Mouse (Mus musculus) MEL (cell line): Measurements from ENCODE around the gene 1700001P01Rik. TPM values are rescaled to one million over a fixed set of nuclear protein-coding genes. Genes with fewer than 3 reads are reported as not detected.
A peak's percentile ranks its signal among the peaks of the same experiment; 100 is the strongest.

Experiments
- DNase-seq: peaks from one replicate; pipeline ENCODE4 v3.0.0; 2011; ENCODE audit warnings: low read depth, low spot score
- H3K27ac ChIP-seq: 2 replicates; pipeline ENCODE4 v1.5.1; 2012; ENCODE audit warnings: low read depth, mild to moderate bottlenecking, control low read depth, low read length, moderate library complexity; ENCODE audit not compliant: control insufficient read depth
- H3K27me3 ChIP-seq, 2 experiments: fragments of 150-350 bp in 1 of 2; sonication (generic) in 1 of 2; 2 replicates each; pipeline ENCODE4 v1.6.1; 2012; ENCODE audit warnings: low read length in 2 of 2, mild to moderate bottlenecking in 2 of 2, improper control_type of control experiment in 1 of 2, moderate library complexity in 1 of 2; ENCODE audit not compliant: insufficient read depth in 2 of 2, control insufficient read depth in 1 of 2
- H3K36me3 ChIP-seq, 2 experiments: 2 replicates each; pipeline ENCODE4 v1.6.1; 2012 to 2014; ENCODE audit warnings: low read length in 2 of 2, improper control_type of control experiment in 1 of 2, inconsistent platforms in 1 of 2, mild to moderate bottlenecking in 1 of 2; ENCODE audit not compliant: insufficient read depth in 2 of 2, control insufficient read depth in 1 of 2
- H3K4me1 ChIP-seq, 2 experiments: fragments of 150-350 bp in 1 of 2; sonication (generic) in 1 of 2; 2 replicates each; pipeline ENCODE4 v1.6.1; 2012; ENCODE audit warnings: low read length in 2 of 2, improper control_type of control experiment in 1 of 2, mild to moderate bottlenecking in 1 of 2; ENCODE audit not compliant: insufficient read depth in 2 of 2, control insufficient read depth in 1 of 2
- H3K4me3 ChIP-seq, 2 experiments: fragments of 150-350 bp in 1 of 2; sonication (generic) in 1 of 2; 2 replicates each; pipeline ENCODE4 v1.5.1; 2012; ENCODE audit warnings: low read depth in 2 of 2, low read length in 2 of 2, mild to moderate bottlenecking in 2 of 2, moderate library complexity in 2 of 2, control low read depth in 1 of 2, improper control_type of control experiment in 1 of 2; ENCODE audit not compliant: control insufficient read depth in 1 of 2, insufficient read depth in 1 of 2
- H3K79me2 ChIP-seq: 2 replicates; pipeline ENCODE4 v1.6.1; 2012; ENCODE audit warnings: mild to moderate bottlenecking, low read length, moderate library complexity; ENCODE audit not compliant: control insufficient read depth, poor library complexity, insufficient read depth
- H3K9ac ChIP-seq: 2 replicates; pipeline ENCODE4 v1.6.1; 2012; ENCODE audit warnings: low read depth, mild to moderate bottlenecking, control low read depth, low read length, moderate library complexity; ENCODE audit not compliant: control insufficient read depth, poor library complexity, severe bottlenecking
- H3K9me3 ChIP-seq: fragments of 150-350 bp; sonication (generic); replicated peaks from 2 replicates; pipeline ENCODE4 v1.6.1; 2012; ENCODE audit warnings: mild to moderate bottlenecking, low read length, improper control_type of control experiment, moderate library complexity; ENCODE audit not compliant: insufficient read depth
- CHD1 ChIP-seq: IDR thresholded peaks from 2 replicates; pipeline ENCODE4 v1.6.1; 2012; ENCODE audit warnings: low read depth, mild to moderate bottlenecking, inconsistent platforms, low read length, improper control_type of control experiment
- CTCF ChIP-seq, 3 experiments: IDR thresholded peaks in 2 of 3; conservative IDR thresholded peaks in 1 of 3; 2 replicates each; pipeline ENCODE4 v1.5.1; 2011 to 2012; ENCODE audit warnings: low read length in 3 of 3, low read depth in 2 of 3, mild to moderate bottlenecking in 2 of 3, improper control_type of control experiment in 1 of 3, inconsistent platforms in 1 of 3, mixed read lengths in 1 of 3, moderate library complexity in 1 of 3; ENCODE audit not compliant: control insufficient read depth in 1 of 3, insufficient read depth in 1 of 3, poor library complexity in 1 of 3, severe bottlenecking in 1 of 3
- EP300 ChIP-seq, 2 experiments: IDR thresholded peaks; 2 replicates each; pipeline ENCODE4 v1.6.1; 2011; ENCODE audit warnings: improper control_type of control experiment in 2 of 2, low read length in 2 of 2, low read depth in 1 of 2, mild to moderate bottlenecking in 1 of 2
- HCFC1 ChIP-seq: IDR thresholded peaks from 2 replicates; pipeline ENCODE4 v1.6.1; 2012; ENCODE audit warnings: low read depth, mild to moderate bottlenecking, inconsistent platforms, low read length, improper control_type of control experiment, moderate library complexity
- JUND ChIP-seq: IDR thresholded peaks from 2 replicates; pipeline ENCODE4 v1.6.1; 2011; ENCODE audit warnings: low read depth, mild to moderate bottlenecking, improper control_type of control experiment, low read length
- MAFK ChIP-seq: IDR thresholded peaks from 2 replicates; pipeline ENCODE4 v1.6.1; 2011; ENCODE audit warnings: low read depth, mild to moderate bottlenecking, low read length, improper control_type of control experiment, borderline replicate concordance
- MAZ ChIP-seq: IDR thresholded peaks from 2 replicates; pipeline ENCODE4 v1.6.1; 2012; ENCODE audit warnings: low read depth, mild to moderate bottlenecking, inconsistent platforms, low read length, improper control_type of control experiment
- MEF2A ChIP-seq: IDR thresholded peaks from 2 replicates; pipeline ENCODE4 v1.6.1; 2014; ENCODE audit warnings: low read depth, mild to moderate bottlenecking, inconsistent platforms, low read length, improper control_type of control experiment; ENCODE audit not compliant: poor library complexity, insufficient replicate concordance, severe bottlenecking; ENCODE audit errors: extremely low read depth
- MXI1 ChIP-seq: IDR thresholded peaks from 2 replicates; pipeline ENCODE4 v1.6.1; 2011; ENCODE audit warnings: mild to moderate bottlenecking, low read depth, low read length, improper control_type of control experiment
- MYC ChIP-seq: IDR thresholded peaks from 2 replicates; pipeline ENCODE4 v1.6.1; 2011; ENCODE audit warnings: low read depth, mild to moderate bottlenecking, low read length, improper control_type of control experiment, moderate library complexity
- NELFE ChIP-seq: IDR thresholded peaks from 2 replicates; pipeline ENCODE4 v1.6.1; 2011; ENCODE audit warnings: low read depth, low read length, improper control_type of control experiment
- NRF1 ChIP-seq: IDR thresholded peaks from 2 replicates; pipeline ENCODE4 v1.6.1; 2014; ENCODE audit warnings: low read depth, mild to moderate bottlenecking, inconsistent platforms, low read length, improper control_type of control experiment, moderate library complexity; ENCODE audit not compliant: poor library complexity, insufficient read depth, severe bottlenecking
- POLR2A ChIP-seq, 2 experiments: IDR thresholded peaks; 2 replicates each; pipeline ENCODE4 v1.6.1; 2011 to 2012; ENCODE audit warnings: low read length in 2 of 2, mild to moderate bottlenecking in 2 of 2, control low read depth in 1 of 2, improper control_type of control experiment in 1 of 2, low read depth in 1 of 2, moderate library complexity in 1 of 2; ENCODE audit not compliant: control insufficient read depth in 1 of 2, insufficient read depth in 1 of 2, poor library complexity in 1 of 2
- POLR2AphosphoS2 ChIP-seq: IDR thresholded peaks from 2 replicates; pipeline ENCODE4 v1.6.1; 2011; ENCODE audit warnings: low read length, improper control_type of control experiment
- POLR2AphosphoS5 ChIP-seq: IDR thresholded peaks from 2 replicates; pipeline ENCODE4 v1.6.1; 2012; ENCODE audit warnings: low read depth, borderline replicate concordance, mild to moderate bottlenecking, inconsistent platforms, low read length, moderate library complexity, mixed read lengths
- RAD21 ChIP-seq: IDR thresholded peaks from 2 replicates; pipeline ENCODE4 v1.6.1; 2011; ENCODE audit warnings: mild to moderate bottlenecking, low read depth, low read length, improper control_type of control experiment
- RCOR1 ChIP-seq: IDR thresholded peaks from 2 replicates; pipeline ENCODE4 v1.6.1; 2012; ENCODE audit warnings: low read depth, mild to moderate bottlenecking, inconsistent platforms, low read length, improper control_type of control experiment
- SIN3A ChIP-seq: IDR thresholded peaks from 2 replicates; pipeline ENCODE4 v1.6.1; 2012; ENCODE audit warnings: low read length, improper control_type of control experiment, inconsistent platforms
- TAL1 ChIP-seq: IDR thresholded peaks from 2 replicates; pipeline ENCODE4 v1.6.1; 2012; ENCODE audit warnings: mild to moderate bottlenecking, inconsistent platforms, low read length, moderate library complexity, mixed read lengths
- TBP ChIP-seq: IDR thresholded peaks from 2 replicates; pipeline ENCODE4 v1.8.0; 2011; ENCODE audit warnings: low read depth, low read length, improper control_type of control experiment
- TCF12 ChIP-seq: IDR thresholded peaks from 2 replicates; pipeline ENCODE4 v1.6.1; 2014; ENCODE audit warnings: low read depth, mild to moderate bottlenecking, inconsistent platforms, low read length, improper control_type of control experiment, moderate library complexity
- UBTF ChIP-seq: IDR thresholded peaks from 2 replicates; pipeline ENCODE4 v1.6.1; 2012; ENCODE audit warnings: low read depth, mild to moderate bottlenecking, inconsistent platforms, low read length, improper control_type of control experiment, moderate library complexity, borderline replicate concordance; ENCODE audit not compliant: insufficient read depth
- USF2 ChIP-seq, 2 experiments: IDR thresholded peaks; 2 replicates each; pipeline ENCODE4 v1.6.1; 2011 to 2012; ENCODE audit warnings: improper control_type of control experiment in 2 of 2, low read length in 2 of 2, borderline replicate concordance in 1 of 2, inconsistent platforms in 1 of 2, low read depth in 1 of 2, mild to moderate bottlenecking in 1 of 2; ENCODE audit not compliant: insufficient read depth in 1 of 2
- polyA plus RNA-seq, 2 experiments: library from polyadenylated mRNA; stranded (reverse) in 1 of 2; unstranded in 1 of 2; fragments of >175 nt in 1 of 2; fragments of >200 nt in 1 of 2; gene quantifications; 2 replicates each; pipeline versions ENCODE4 v1.2.1 to v1.2.4; 2012; ENCODE audit warnings: low replicate concordance in 2 of 2, low read depth in 1 of 2; ENCODE audit not compliant: insufficient read length in 2 of 2, insufficient read depth in 1 of 2, missing spikeins in 1 of 2
- total RNA-seq: library from RNA; depleted of rRNA; stranded (reverse); fragments of 300-350 nt; gene quantifications from 2 replicates; pipeline ENCODE4 v1.2.3, GENCODE M21; 2012

Gene 1700001P01Rik
- total and polyA plus RNA-seq, 3 experiments, result 0.43 to 0.69 TPM; not detected in 1

DNA sequence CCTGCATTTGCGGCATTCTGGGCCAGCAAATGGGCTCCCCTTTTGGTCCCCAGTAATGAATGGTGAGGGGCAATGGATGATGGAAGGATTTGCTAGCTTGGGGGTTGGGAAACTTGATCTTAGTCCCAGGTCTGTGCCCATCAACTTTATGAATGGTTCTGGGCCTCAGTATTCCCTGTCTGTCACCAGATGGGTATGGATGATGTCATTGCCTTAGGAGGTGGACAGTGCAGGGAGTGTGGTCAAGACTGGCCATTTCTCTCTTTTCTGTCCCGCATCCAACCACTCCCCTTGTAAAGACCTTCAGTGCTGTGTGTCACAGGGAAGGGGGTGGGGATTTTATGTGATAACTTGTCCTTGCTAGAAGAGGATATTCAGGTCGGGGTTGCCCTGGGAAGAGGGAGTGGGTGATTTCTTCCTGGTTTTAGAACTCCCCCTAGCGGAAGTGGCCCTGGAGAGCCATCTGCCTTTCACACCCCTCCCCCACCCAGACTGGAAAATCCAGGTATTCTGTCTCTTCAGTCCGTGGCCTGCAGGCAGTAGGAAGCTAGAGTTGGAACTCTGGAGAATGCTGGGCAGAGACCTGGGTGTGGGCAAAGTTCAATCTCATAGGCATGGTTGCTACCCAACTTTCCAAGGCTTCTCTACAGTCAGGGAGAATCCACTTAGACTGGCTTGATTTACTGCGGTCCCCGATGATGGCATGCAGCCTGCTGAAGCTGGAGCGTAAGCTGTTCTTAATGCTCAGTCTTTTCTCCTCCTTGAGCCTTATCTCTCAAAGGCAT is 25.9 kb upstream of the 1700001P01Rik start (continued):
- TF ChIP-seq POLR2AphosphoS2 (no peak), EP300 (IDR thresholded peaks at IDR 0.05; ENCODE audit: low read depth in 1 of 2, low read length in 2 of 2) (no peak), RCOR1 (no peak), MYC (no peak), POLR2AphosphoS5 (no peak)

GRCm38 (mm10) chr11:97800691-97801408 is 25.1 kb upstream of the 1700001P01Rik start:
- Histone ChIP-seq H3K4me1 (peaks cover 2 to 20% of the 10 kb centered on the region in 2 experiments; a peak in 3 of 4 replicates), H3K79me2 (peaks cover 13% of the 10 kb centered on the region; the same call in 1 of the 2 replicates), H3K9me3 (no peaks in the 10 kb centered on the region), H3K36me3 (peaks cover 0 to 12% of the 10 kb centered on the region in 2 experiments; a peak in 2 of 4 replicates), H3K27ac (peak overlapping the region; percentile 86), H3K27me3 (no peaks in the 10 kb centered on the region), H3K9ac (peak overlapping the region; percentile 82), H3K4me3 (peak overlapping the region; percentile 86 to 93)
- peak; percentile 56 for DNase-seq
- peak in 1 of 2 experiments; percentile 22; a peak in 1 of 4 replicates for TF ChIP-seq POLR2A (IDR thresholded peaks at IDR 0.05; ENCODE audit: control insufficient read depth in 1 of 2, insufficient read depth in 1 of 2, low read depth in 1 of 2, low read length in 2 of 2, poor library complexity in 1 of 2)
- no peak; the same call in 1 of the 2 replicates for TF ChIP-seq HCFC1
- no peak for TF ChIP-seq TCF12

DNA sequence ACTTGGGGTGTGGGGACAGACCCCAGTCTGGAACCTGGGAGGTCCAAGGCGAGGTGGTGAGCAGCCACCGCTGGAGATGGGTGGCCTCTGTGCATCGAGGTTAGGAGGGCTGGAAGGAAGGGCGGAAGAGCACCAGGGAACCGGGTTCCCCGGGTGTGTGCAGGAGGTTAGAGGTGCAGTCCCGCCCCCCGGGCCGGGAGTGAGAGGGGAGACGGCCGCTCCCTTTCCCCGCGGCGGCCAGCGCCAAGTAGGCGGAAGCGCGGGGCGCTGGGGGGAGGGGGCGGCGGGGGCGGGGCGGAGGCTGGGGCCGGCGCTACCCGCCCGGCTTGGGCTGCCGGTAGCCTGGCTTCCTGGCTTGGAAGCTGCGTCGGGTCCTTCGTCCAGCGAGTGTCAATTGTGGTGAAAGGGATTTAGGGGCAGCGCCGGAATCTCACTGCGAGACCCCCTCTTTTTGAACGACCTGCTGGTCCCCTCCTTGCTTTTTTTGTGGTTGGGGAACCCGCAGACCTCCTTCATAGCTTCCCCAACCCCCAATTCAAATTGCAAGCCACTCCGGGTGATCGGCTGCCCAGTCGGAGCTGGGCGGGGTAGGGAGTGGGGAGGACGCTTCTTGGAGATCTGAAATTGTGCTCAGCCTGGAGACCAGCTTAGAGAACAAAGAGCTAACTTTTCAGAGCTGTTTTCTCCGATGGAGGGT is 24.4 kb upstream of the 1700001P01Rik start:
- peaks cover 0 to 12% of the 10 kb centered on the region in 2 experiments; a peak in 2 of 4 replicates for H3K36me3 ChIP-seq
- peak; percentile 90 for DNase-seq
- H3K4me1 ChIP-seq, result peaks cover 2 to 20% of the 10 kb centered on the region in 2 experiments; a peak in 3 of 4 replicates
- peak overlapping the region; percentile 86 to 93 for H3K4me3 ChIP-seq
- peak overlapping the region; percentile 87 for H3K27ac ChIP-seq
- H3K79me2 ChIP-seq, result peaks cover 13% of the 10 kb centered on the region; the same call in 1 of the 2 replicates
- H3K9me3 ChIP-seq, result no peaks in the 10 kb centered on the region
- H3K9ac ChIP-seq, result peak overlapping the region; percentile 82
- H3K27me3 ChIP-seq, result no peaks in the 10 kb centered on the region
- TF ChIP-seq JUND, result no peak
- TF ChIP-seq SIN3A, result peak; percentile 51; the same call in 1 of the 2 replicates
- TF ChIP-seq RCOR1, result no peak
- TF ChIP-seq NRF1, result no peak; the same call in 1 of the 2 replicates
- TF ChIP-seq USF2 (IDR thresholded peaks at IDR 0.05; ENCODE audit: borderline replicate concordance in 1 of 2, insufficient read depth in 1 of 2, low read depth in 1 of 2, low read length in 2 of 2), result no peak
- TF ChIP-seq MXI1, result 0 out of 2 replicates have a peak, but pooled peaks have one; percentile 15
- TF ChIP-seq MEF2A, result no peak
- peak; percentile 80; the same call in 1 of the 2 replicates for TF ChIP-seq CHD1
- no peak for TF ChIP-seq TAL1
- no peak for TF ChIP-seq POLR2AphosphoS5
- peak; percentile 82; the same call in 1 of the 2 replicates for TF ChIP-seq MAZ
- no peak; a peak in 1 of 4 replicates for TF ChIP-seq EP300 (IDR thresholded peaks at IDR 0.05; ENCODE audit: low read depth in 1 of 2, low read length in 2 of 2)
- TF ChIP-seq TBP, result no peak
- TF ChIP-seq NELFE, result peak; percentile 60
- TF ChIP-seq RAD21, result no peak
- peak; percentile 20 to 50; a peak in 2 of 4 replicates for TF ChIP-seq POLR2A (IDR thresholded peaks at IDR 0.05; ENCODE audit: control insufficient read depth in 1 of 2, insufficient read depth in 1 of 2, low read depth in 1 of 2, low read length in 2 of 2, poor library complexity in 1 of 2)
- TF ChIP-seq MAFK, result no peak
- no peak for TF ChIP-seq UBTF
- TF ChIP-seq CTCF (IDR thresholded peaks at IDR 0.05 in 2 of 3, conservative IDR thresholded peaks at IDR 0.05 in 1 of 3; ENCODE audit: control insufficient read depth in 1 of 3, insufficient read depth in 1 of 3, low read depth in 2 of 3, low read length in 3 of 3, poor library complexity in 1 of 3, severe bottlenecking in 1 of 3), result no peak
